In genomic region chr7:102223883-102224738, GRCm38 (mm10) we compare ENCODE assay signal across 9 mouse cellular contexts. TPM values are rescaled to one million over a fixed set of nuclear protein-coding genes. Genes with fewer than 3 reads are reported as not detected.
A peak's percentile ranks its signal among the peaks of the same experiment; 100 is the strongest.
DNase-seq lines count a peak whose midpoint lies in the region; ATAC-seq and TF ChIP-seq lines count a peak whose summit lies in the region.
"Had no signal": no experiment of that assay in that cellular context is flagged by ENCODE, and none has a peak within 500 bp of the region (broad histone marks: within the 10 kb centered on the region; RNA-seq: fewer than 3 reads in every experiment).

No protein-coding gene starts in this region.

- peak; percentile 36 for DNase-seq in heart, embryonic 10.5 days (ENCODE audit: low spot score)
- DNase-seq in heart, adult 18-20 months: no peak
- DNase-seq in ovary, adult 18-20 months (ENCODE audit: low spot score): peak; percentile 69
- no peak for DNase-seq in ovary, postnatal 10 days (ENCODE audit: low spot score)
- DNase-seq in cerebellum, postnatal 4 days (ENCODE audit: low spot score in 2 of 2): no peak
- no peak for DNase-seq in layer of hippocampus, adult 9-11 months
- DNase-seq: kidney, adult 8-10 months had no signal

- H3K4me1 ChIP-seq in heart, embryonic 10.5 days: peaks cover 3% of the 10 kb centered on the region; the same call in 1 of the 2 replicates
- H3K4me1 ChIP-seq in limb, embryonic 15.5 days: no peaks in the 10 kb centered on the region
- H3K4me1 ChIP-seq in testis, adult 2 months (ENCODE audit: control insufficient read depth, insufficient read depth, low read length): peaks cover 6% of the 10 kb centered on the region

- TF ChIP-seq POLR2A in testis, adult 2 months (IDR thresholded peaks at IDR 0.05; ENCODE audit: control insufficient read depth, low read depth, low read length): no peak

- H3K9ac ChIP-seq in limb, embryonic 15.5 days: no peak overlapping the region

- ATAC-seq in limb, embryonic 15.5 days (ENCODE audit: insufficient number of reproducible peaks, low FRiP score, low TSS enrichment, low read depth): no peak

- H3K4me2 ChIP-seq in limb, embryonic 15.5 days: 0 out of 2 replicates have a peak overlapping the region, but pooled peaks have one; percentile 77

- H3K27me3 ChIP-seq in heart, embryonic 10.5 days (ENCODE audit: insufficient read depth, poor library complexity, severe bottlenecking): no peaks in the 10 kb centered on the region
- no peaks in the 10 kb centered on the region for H3K27me3 ChIP-seq in limb, embryonic 15.5 days
- no peaks in the 10 kb centered on the region for H3K27me3 ChIP-seq in testis, adult 2 months (ENCODE audit: control insufficient read depth, insufficient read depth, low read length)

- H3K9me3 ChIP-seq in heart, embryonic 10.5 days: no peaks in the 10 kb centered on the region
- H3K9me3 ChIP-seq in limb, embryonic 15.5 days: no peaks in the 10 kb centered on the region

- 83% methylated on average over 5 of the region's 5 CpGs for WGBS in heart, embryonic 10.5 days
- 71% methylated on average over 5 of the region's 5 CpGs for WGBS in limb, embryonic 15.5 days

- no peak for TF ChIP-seq CTCF in testis, adult 2 months (IDR thresholded peaks at IDR 0.05; ENCODE audit: control insufficient read depth, insufficient read depth, insufficient replicate concordance, low read depth, low read length)

- H3K36me3 ChIP-seq in heart, embryonic 10.5 days: peaks cover 11% of the 10 kb centered on the region
- H3K36me3 ChIP-seq in limb, embryonic 15.5 days: peaks cover 20% of the 10 kb centered on the region
- H3K36me3 ChIP-seq in testis, adult 2 months (ENCODE audit: control insufficient read depth, insufficient read depth, low read length): no peaks in the 10 kb centered on the region

- H3K4me3 ChIP-seq in heart, embryonic 10.5 days: no peak overlapping the region
- H3K4me3 ChIP-seq in limb, embryonic 15.5 days: 0 out of 2 replicates have a peak overlapping the region, but pooled peaks have one; percentile 1
- no peak overlapping the region for H3K4me3 ChIP-seq in testis, adult 2 months (ENCODE audit: control insufficient read depth, low read depth, low read length)

- no peak overlapping the region for H3K27ac ChIP-seq in heart, embryonic 10.5 days
- H3K27ac ChIP-seq in limb, embryonic 15.5 days: 0 out of 2 replicates have a peak overlapping the region, but pooled peaks have one; percentile 5
- H3K27ac ChIP-seq in testis, adult 2 months (ENCODE audit: control insufficient read depth, insufficient read depth, low read depth, low read length): peak overlapping the region; percentile 43

RNA-seq across cellular contexts. Expression of gene Pgap2, which starts 14.1 kb away (rescaled TPM):
- polyA plus RNA-seq in heart, embryonic 10.5 days (2016; fragmentation: Nextera tagmentation; extraction: Ambion mirVana): 49.0 and 54.0 TPM in 2 replicates
- total RNA-seq in heart, adult 18-20 months (2021): 10 to 100 TPM; 77.6 to 82.5 TPM
- 92.5 and 97.2 TPM in 2 replicates for polyA plus RNA-seq in limb, embryonic 15.5 days (2015; fragmentation: Nextera tagmentation; extraction: Ambion mirVana)
- 304 and 321 TPM in 2 replicates for polyA plus RNA-seq in testis, adult 2 months (2012; rRNA removed)

RNA-seq across cellular contexts. Expression of gene Nup98, which starts 14.1 kb away (rescaled TPM):
- 36.6 and 36.7 TPM in 2 replicates for polyA plus RNA-seq in heart, embryonic 10.5 days (2016; fragmentation: Nextera tagmentation; extraction: Ambion mirVana)
- 10 to 100 TPM; 31.0 to 35.4 TPM for total RNA-seq in heart, adult 18-20 months (2021)
- polyA plus RNA-seq in limb, embryonic 15.5 days (2015; fragmentation: Nextera tagmentation; extraction: Ambion mirVana): 29.2 and 30.8 TPM in 2 replicates
- 126 and 133 TPM in 2 replicates for polyA plus RNA-seq in testis, adult 2 months (2012; rRNA removed)

RNA-seq across cellular contexts. Expression of gene Rhog, which starts 31.7 kb away (rescaled TPM):
- polyA plus RNA-seq in heart, embryonic 10.5 days (2016; fragmentation: Nextera tagmentation; extraction: Ambion mirVana): 42.8 and 48.9 TPM in 2 replicates
- 10 to 100 TPM; 19.6 to 26.9 TPM for total RNA-seq in heart, adult 18-20 months (2021)
- 65.2 and 76.2 TPM in 2 replicates for polyA plus RNA-seq in limb, embryonic 15.5 days (2015; fragmentation: Nextera tagmentation; extraction: Ambion mirVana)
- 11.2 and 13.2 TPM in 2 replicates for polyA plus RNA-seq in testis, adult 2 months (2012; rRNA removed)

RNA-seq across cellular contexts. Expression of gene Stim1, which starts 43.5 kb away (rescaled TPM):
- 15.1 and 16.6 TPM in 2 replicates for polyA plus RNA-seq in heart, embryonic 10.5 days (2016; fragmentation: Nextera tagmentation; extraction: Ambion mirVana)
- 10 to 100 TPM; 20.7 to 25.8 TPM for total RNA-seq in heart, adult 18-20 months (2021)
- polyA plus RNA-seq in limb, embryonic 15.5 days (2015; fragmentation: Nextera tagmentation; extraction: Ambion mirVana): 33.5 and 38.5 TPM in 2 replicates
- 127 and 130 TPM in 2 replicates for polyA plus RNA-seq in testis, adult 2 months (2012; rRNA removed)

Comparison
In these comparisons a context has a peak if more than half of its experiments do, and no peak if none do; other contexts are left out.
1. DNase-seq: peak in heart, embryonic 10.5 days (single experiment) and ovary, adult 18-20 months (single experiment); none in heart, adult 18-20 months (0 of 2), ovary, postnatal 10 days (single experiment), cerebellum, postnatal 4 days (0 of 2) and layer of hippocampus, adult 9-11 months (single experiment).